In the genomic region with DNA sequence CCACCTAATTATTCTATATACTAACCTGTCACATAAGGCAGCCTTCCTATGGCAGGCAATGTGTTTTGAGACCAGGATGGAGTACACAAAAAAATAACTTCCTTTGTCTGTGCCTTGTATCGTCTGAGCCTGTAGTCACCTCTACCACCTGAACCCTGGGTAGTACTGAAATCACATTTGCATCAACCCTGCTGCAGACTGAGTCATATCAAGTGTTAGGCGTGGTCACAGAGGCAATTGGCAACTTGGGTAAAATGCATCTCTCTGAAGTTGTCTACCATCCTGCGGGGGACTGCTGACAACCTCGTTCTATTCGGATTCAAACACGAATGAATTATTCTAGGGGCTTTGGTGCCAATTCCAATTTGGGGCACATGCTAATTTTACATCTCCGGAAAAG, we compare ENCODE assay signal across 21 mouse cellular contexts. TPM values are rescaled to one million over a fixed set of nuclear protein-coding genes. Genes with fewer than 3 reads are reported as not detected.
"Had no signal": no experiment of that assay in that cellular context is flagged by ENCODE, and none has a peak within 500 bp of the region (broad histone marks: within the 10 kb centered on the region; RNA-seq: fewer than 3 reads in every experiment).

No protein-coding gene starts in this region.

- H3K9ac ChIP-seq: limb, embryonic 12.5 days; limb, embryonic 15.5 days; liver, embryonic 14.5 days; liver, postnatal 0 days; lung, embryonic 14.5 days had no signal

- H3K36me3 ChIP-seq: limb, embryonic 12.5 days; limb, embryonic 15.5 days had no signal

- H3K4me2 ChIP-seq: limb, embryonic 12.5 days; limb, embryonic 15.5 days; liver, embryonic 11.5 days; lung, embryonic 14.5 days had no signal

- H3K4me1 ChIP-seq: limb, embryonic 15.5 days had no signal

- H3K9me3 ChIP-seq: limb, embryonic 12.5 days; limb, embryonic 15.5 days had no signal

- H3K4me3 ChIP-seq: limb, embryonic 12.5 days; limb, embryonic 15.5 days had no signal

- H3K27ac ChIP-seq: limb, embryonic 12.5 days; limb, embryonic 15.5 days; liver, embryonic 14.5 days; macrophage; stomach, postnatal 0 days had no signal

- ATAC-seq: liver, postnatal 0 days; lung, postnatal 0 days had no signal

- DNase-seq: kidney, adult 9 months; kidney, postnatal 14 days; kidney, postnatal 4 days; left cerebral cortex, postnatal 4 days; liver, postnatal 0 days; lung, embryonic 14.5 days; midbrain, embryonic 14.5 days; right cerebral cortex, adult 18-20 months; right cerebral cortex, postnatal 14 days; right cerebral cortex, postnatal 4 days; thymus, adult 2 months; thymus, postnatal 14 days; thymus, postnatal 4 days had no signal

- H3K27me3 ChIP-seq: limb, embryonic 12.5 days; limb, embryonic 15.5 days had no signal

RNA-seq across cellular contexts. Expression of gene Cntn2, which starts 37.0 kb away (rescaled TPM):
- total RNA-seq: megakaryocyte, adult 5-6 weeks had no signal
- polyA plus RNA-seq: macrophage had no signal
